Mouse (Mus musculus) right cerebral cortex, postnatal 25 days (tissue): ENCODE measurements at regions not wholly inside any gene's neighbourhood (a gene's known extent, or its start where the extent isn't known, plus 50 kb on each side); places are given as distances from the start of the nearest gene placed in this dataset.

Experiments
- DNase-seq: peaks from one replicate; pipeline ENCODE4 v3.0.0; 2022

DNA sequence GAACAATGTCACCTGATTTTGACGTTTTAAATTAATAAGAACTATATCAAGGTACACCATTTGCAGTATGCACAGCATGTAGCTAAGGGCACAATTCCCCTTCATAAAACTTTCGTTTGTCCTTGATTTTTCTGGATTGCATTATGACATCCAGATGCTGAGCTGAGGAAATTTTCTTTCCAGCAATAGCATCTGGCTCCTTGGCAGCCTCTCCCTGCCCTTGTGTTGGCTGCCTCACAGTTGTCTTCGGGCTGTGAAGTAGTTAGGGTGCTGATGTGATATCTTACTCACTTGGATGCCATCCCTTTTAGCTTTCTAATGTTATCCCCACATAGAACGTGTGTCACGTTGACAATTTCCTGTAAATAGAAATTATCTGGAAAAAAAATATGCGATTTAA is 729.2 kb downstream of the Dach1 start:
- DNase-seq: no peak

DNA sequence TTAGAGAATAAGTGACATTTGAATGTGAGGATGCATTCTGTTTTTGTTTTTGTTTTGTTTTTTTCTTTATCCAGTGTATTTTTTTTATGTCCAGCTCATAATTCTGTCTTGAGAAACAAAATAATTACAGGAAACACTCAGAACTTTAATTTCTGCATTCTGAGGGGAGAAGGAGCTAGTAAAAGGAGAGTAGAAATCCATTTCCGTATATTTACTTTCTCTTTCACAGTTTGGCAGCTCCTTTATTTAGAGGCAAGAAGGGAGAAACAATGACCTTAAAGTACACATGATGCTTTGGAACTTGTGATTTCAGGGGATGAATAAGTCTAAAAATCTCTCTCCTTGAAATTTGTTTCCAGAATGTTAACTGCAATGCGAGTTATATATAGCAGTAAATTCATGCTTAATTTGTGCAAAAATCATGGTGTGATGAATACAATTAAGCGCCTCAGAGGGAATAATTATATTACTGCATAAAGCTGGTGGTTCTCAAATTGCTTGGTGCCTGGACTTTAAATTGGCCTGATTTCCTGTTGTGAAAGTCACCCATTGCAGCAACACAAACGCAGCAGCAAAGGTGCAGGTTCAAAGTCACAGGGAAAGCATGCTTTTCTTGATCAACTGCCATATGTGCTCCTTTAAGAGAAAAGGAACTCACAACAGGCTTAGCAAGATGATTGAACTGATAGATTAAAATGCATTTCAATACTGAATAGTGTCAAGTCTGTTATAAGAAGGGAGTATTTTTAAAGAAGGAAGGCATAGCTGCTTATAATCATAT is 733.9 kb downstream of the Dach1 start:
- DNase-seq: no peak

- DNase-seq: no peak
Measured at GRCm38 (mm10) chr14:97431221-97431620, 738.3 kb downstream of the Dach1 start.

DNA sequence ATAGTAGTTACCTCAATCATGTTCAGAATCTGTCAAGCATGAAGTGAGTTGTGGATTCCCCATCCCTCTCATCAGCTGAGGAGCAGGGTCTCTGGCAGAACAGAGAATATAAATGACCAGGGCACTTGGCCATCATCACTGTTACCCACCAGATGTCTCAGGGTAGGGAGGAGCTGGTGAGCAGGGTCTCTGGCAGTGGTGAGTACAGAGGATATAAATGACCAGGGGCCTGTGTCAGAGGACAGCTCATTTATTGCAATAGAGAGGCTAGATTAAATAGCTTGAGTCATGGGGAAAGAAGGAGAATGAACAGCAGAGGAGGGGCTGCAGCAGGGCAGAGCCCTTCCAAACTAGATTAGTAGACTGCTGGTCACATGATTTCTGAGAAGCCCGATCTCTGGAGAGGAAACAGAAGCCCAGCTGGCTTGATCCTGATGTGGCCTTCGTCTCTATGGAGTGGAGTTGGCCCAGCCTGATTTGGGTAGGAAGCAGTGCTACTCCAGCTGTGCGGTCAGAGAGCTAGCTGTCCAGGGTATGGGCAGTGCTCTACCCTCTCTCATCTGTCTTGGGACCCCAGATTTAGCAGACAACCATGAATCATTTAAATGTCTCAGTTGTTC is 766.3 kb downstream of the Dach1 start:
- no peak for DNase-seq

- no peak for DNase-seq
Measured at GRCm38 (mm10) chr14:97396385-97396784, 773.2 kb downstream of the Dach1 start.

- no peak for DNase-seq
Measured at GRCm38 (mm10) chr14:97395750-97396377, 773.7 kb downstream of the Dach1 start.

GRCm38 (mm10) chr14:97389005-97389404 is 780.6 kb downstream of the Dach1 start:
- DNase-seq: no peak

DNA sequence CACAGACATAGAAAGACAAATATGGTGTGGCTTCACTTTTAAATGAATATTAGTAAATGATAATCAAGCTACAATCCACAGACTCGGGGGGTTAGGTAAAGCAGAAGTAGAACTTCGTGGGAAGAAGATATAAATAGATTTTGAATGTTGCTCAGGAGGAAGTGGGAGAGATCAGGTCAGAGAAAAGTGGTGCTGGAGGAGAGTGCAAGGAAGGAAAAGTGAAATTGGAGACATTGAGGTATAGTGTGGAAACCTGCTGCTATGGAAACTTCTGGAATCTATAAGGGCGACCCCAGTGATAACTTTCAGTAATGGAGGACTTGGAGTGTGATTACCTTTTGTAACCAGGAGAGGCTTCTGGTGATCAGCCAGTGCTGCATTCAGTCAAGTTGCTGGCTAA is 789.4 kb downstream of the Dach1 start:
- no peak for DNase-seq

DNA sequence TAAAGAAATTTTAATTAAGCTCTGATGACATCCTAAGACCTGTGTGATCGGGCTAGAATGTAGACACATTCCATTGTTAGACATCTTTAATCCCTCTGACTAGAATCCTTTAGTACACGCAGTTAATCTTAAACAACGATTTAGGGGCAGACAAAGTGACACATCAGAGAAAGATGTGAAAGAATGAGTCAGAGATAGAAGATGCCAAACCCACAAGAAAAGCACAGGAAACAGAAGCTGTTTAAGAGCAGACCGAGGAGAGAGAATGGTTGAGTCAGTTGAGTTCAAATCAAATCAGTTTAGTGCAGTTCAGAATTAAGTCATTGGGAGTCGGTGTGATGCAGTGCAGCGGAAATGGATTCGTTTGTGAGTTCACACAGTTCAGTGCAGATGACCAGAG is 812.6 kb downstream of the Dach1 start:
- no peak for DNase-seq

DNA sequence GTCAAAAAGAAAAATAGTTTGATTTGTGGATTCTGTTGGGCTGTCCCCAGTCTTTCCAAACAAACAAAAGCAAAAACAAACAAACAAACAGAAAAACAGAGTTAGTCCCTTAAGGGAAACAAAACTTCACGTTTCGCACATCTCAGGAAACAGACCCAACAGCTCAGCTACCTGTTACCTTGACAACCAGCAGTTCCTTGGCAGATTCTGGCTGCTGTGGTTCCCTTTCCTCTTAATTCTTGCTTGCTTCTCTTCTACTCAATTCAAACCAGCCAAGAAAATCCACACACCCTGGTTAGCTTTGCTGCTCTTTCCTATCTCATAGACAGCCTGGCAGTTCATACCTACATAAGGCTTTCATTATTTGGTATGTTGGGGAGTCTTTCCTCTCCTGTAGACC is 821.6 kb downstream of the Dach1 start:
- no peak for DNase-seq

DNA sequence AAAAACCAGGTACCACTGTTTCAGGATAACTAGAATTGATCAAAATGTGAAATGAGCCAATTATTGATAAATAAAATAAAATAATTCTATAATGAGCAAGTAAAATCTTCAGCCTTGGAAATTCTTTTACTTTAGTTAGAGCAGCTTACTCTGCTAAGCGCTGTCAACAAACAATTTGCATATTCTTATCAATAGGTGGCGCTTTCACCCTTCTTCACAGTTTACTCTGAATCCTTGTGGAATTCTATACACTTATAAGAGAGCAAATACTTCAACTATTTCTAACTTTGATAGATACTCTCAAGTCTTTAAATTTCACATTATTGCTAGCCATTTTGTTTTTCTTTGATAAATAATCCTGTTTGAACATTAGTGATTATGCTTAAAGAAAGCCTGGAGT is 812.5 kb upstream of the Klhl1 start:
- no peak for DNase-seq

DNA sequence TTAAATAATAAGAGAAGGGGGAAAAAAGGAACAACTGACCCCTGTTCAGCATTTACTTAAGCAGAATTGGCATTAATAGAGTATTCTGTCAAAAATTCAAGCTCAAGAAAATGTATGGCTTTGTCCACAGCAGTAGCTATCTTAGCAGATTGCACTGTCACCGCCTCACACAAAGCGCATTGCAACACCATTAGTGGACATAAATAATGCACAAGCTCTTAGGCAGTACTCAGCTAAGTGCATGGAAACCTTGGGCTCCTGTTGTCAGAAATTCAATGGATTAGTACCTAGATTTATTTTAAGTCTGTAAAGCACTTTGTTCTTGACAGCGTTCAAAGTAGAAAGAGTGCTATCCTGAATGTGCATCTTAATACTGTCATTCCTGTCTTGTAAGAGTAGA is 811.1 kb upstream of the Klhl1 start:
- no peak for DNase-seq

- DNase-seq: no peak
Measured at GRCm38 (mm10) chr14:97293109-97293508, 774.2 kb upstream of the Klhl1 start.

- DNase-seq: no peak
Measured at GRCm38 (mm10) chr14:97287447-97287846, 768.5 kb upstream of the Klhl1 start.

- no peak for DNase-seq
Measured at GRCm38 (mm10) chr14:97258461-97258860, 739.6 kb upstream of the Klhl1 start.
